Mouse (Mus musculus) right cerebral cortex, postnatal 14 days (tissue): ENCODE results near the gene Agr3.

ENCODE experiments used
- DNase-seq: peaks from one replicate; pipeline ENCODE4 v3.0.0; 2022

Gene Agr3

DNA sequence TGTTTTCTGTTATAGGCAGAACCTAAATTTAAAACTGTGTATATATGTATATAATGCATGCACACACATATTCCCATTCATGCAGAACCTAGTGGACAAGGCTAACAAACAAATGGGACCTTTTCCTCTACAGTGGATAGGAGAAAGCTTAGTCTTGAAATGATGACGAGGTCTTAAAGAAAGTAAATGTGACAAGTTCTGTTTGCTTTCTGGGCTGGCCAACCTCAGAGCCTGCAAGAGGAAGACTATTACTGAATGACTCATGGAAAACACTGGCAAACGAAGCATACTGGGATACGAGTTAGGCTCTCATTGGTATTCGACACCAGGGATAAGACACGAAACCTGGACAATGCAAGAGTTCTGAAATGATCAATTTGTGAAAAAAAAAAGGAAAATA, 59.3 kb downstream of the Agr3 start:
- DNase-seq, result no peak

DNA sequence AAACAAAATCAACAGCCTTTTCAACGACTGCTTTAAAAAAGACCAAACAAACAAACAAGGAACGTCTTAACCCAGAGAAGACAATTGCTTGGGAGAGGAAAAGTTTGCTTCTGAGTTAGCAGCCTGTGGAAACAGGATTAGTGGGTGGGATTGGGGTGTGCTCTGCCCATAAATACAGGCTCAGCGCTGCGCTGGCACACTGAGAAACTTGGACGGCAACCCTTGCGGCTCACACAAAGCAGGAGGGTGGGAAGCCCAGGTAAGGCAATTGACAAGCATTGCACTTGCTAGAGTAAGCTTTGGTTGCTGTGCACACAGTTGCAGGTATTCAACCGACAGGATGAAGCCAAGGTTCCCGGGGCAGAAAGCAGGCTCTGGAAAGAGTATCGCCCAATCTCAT, 67.3 kb downstream of the Agr3 start, which contains the start of gene Agr2:
Gene Agr2 (plus strand): TSS at position 197 of the 400 bp plus-strand sequence.
- DNase-seq, result no peak

DNA sequence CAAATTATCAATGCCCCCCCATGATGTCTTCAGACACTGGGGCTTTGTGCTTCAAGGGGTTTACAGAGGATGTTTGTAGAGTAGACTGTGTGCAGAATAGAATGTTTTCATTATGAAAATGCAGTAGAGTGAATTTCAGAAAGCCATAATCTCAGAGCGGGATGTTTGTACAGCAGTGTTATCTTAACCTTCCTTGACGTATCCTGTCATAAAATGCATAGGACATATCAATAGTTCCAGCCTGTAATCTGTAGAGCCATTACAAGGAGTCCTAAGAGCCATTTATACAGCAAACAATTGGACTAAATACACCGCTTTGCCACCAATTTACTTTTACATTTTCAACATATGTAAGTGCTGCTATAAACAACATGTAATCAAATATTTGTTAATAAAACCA, 68.2 kb downstream of the Agr3 start:
- DNase-seq, result no peak

DNA sequence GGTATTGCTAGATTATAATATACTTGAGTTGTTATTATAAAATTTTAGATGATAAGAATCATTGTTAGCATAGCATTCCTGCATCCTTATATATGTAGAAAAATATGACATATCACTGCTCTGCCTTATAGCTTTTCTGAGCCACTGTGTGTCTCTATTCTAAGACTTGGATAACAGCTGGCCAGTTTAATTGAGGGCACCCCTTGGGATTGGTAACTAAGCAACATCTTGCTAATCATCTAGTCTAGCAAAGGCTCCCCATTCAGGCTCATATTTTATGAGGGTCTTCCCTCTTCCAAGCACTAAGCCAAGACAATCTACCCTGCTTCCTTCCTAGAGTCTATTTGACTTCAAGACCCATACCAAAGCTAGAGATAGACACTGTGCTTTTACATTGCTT, 68.7 kb downstream of the Agr3 start:
- DNase-seq, result no peak

DNA sequence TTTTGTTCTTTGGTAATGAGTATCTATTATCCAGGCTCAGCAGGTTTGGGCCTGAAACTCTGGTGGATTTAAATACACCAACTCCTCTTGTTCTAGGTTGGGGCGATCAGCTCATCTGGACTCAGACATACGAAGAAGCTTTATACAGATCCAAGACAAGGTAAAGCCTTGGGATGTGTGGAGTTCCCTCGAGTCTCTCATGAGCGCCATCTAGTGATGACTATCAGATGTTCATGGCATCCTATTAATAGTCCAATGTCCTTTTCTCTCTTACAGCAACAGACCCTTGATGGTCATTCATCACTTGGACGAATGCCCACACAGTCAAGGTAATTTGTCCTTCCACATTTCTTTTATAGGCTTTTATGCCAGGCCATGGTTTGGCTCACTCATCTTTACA, 70.4 kb downstream of the Agr3 start:
- DNase-seq, result no peak
